Mouse (Mus musculus) bone marrow, adult 2 months (tissue): ENCODE results near the gene Gm20792. TPM values are rescaled to one million over a fixed set of nuclear protein-coding genes. Genes with fewer than 3 reads are reported as not detected.
"Not testable (repeated sequence)": the region's sequence is repeated elsewhere in the genome, so short reads cannot be mapped to it uniquely, and the experiment has no call there.

Experiments used
- H3K27ac ChIP-seq: fragments of 200-500 bp; 2 replicates; pipeline ENCODE4 v1.5.1; 2012; ENCODE audit warnings: low read depth, mild to moderate bottlenecking, control low read depth, inconsistent platforms, low read length; ENCODE audit not compliant: control insufficient read depth, poor library complexity, insufficient read depth
- H3K4me1 ChIP-seq: fragments of 200-500 bp; 2 replicates; pipeline ENCODE4 v1.6.1; 2011; ENCODE audit warnings: low read length; ENCODE audit not compliant: control insufficient read depth, insufficient read depth
- H3K4me3 ChIP-seq: fragments of 200-500 bp; replicated peaks from 2 replicates; pipeline ENCODE3; 2011; ENCODE audit warnings: mild to moderate bottlenecking, low read depth, low read length, control low read depth; ENCODE audit not compliant: control insufficient read depth
- WGBS: fragments of 180-500 bp; shearing (Covaris S2); methylation state at CpG from one replicate; pipeline ENCODE4 v1.1.7; 2018; 5-methylcytosine and 5-hydroxymethylcytosine counted together
- polyA plus RNA-seq: library from polyadenylated mRNA; stranded (reverse); fragments of >200 nt; gene quantifications from 2 replicates; pipeline ENCODE4 v1.2.4, GENCODE M21; 2011; ENCODE audit warnings: low replicate concordance; ENCODE audit not compliant: missing spikeins, insufficient read depth, insufficient read length

The Gm20792 gene
- polyA plus RNA-seq: not detected in 2 replicates

GRCm38 (mm10) chrY:48311555-48311954 is at the start of gene Gm20792:
Gm20792 (plus strand) TSS chrY:48311855.
- H3K27ac ChIP-seq, H3K4me3 ChIP-seq, H3K4me1 ChIP-seq: not testable (repeated sequence)
- no CpG with 5 or more reads among the region's 8 CpGs for WGBS
